Mouse (Mus musculus): ENCODE measurements around the gene Eif2d.

- TF ChIP-seq CTCF (IDR thresholded peaks at IDR 0.05; ENCODE audit: borderline replicate concordance, control insufficient read depth, extremely low read depth, insufficient read depth, low read length, poor library complexity) (no peak), POLR2A (IDR thresholded peaks at IDR 0.05; ENCODE audit: control insufficient read depth, extremely low read depth, insufficient read depth, low read length, poor library complexity) (no peak)
Measured at GRCm38 (mm10) chr1:131187856-131188255, 34.9 kb downstream of the Eif2d start.
